Mouse (Mus musculus): ENCODE data around the gene Magt1. TPM values are rescaled to one million over a fixed set of nuclear protein-coding genes. Genes with fewer than 3 reads are reported as not detected.

The Magt1 gene
- total RNA-seq (2023) = 30.1 TPM

GRCm38 (mm10) chrX:106011465-106012159 is at the start of gene Magt1:
Gene Magt1 (minus strand): TSS chrX:106011906.

GRCm38 (mm10) chrX:106026418-106027342 is 15.0 kb upstream of the Magt1 start, which contains the start of gene Atp7a:
Gene Atp7a (plus strand): TSS chrX:106027276.

GRCm38 (mm10) chrX:106015571-106016322 is 4.0 kb upstream of the Magt1 start, which contains the start of gene Cox7b:
Gene Cox7b (plus strand): TSS chrX:106015700.

GRCm38 (mm10) chrX:105928861-105929477 is 82.7 kb downstream of the Magt1 start, which contains the start of gene Atrx:
Gene Atrx (minus strand): TSS chrX:105929403.

Other genes starting within 250 kb of the Magt1 start
- not detected for gene Fgf16, start 247.6 kb downstream of the Magt1 start, total RNA-seq (2023)
- gene Atrx, start 82.5 kb downstream of the Magt1 start, total RNA-seq (2023) = 216 TPM
- gene Cox7b, start 3.8 kb upstream of the Magt1 start, total RNA-seq (2023) = 156 TPM
- 15.3 TPM for gene Atp7a, start 15.4 kb upstream of the Magt1 start, total RNA-seq (2023)
- gene Tlr13, start 131.3 kb upstream of the Magt1 start, total RNA-seq (2023) = 0.35 TPM
- gene Pgk1, start 175.2 kb upstream of the Magt1 start, total RNA-seq (2023) = 83.2 TPM
- gene Taf9b, start 209.3 kb upstream of the Magt1 start, total RNA-seq (2023) = 10.2 TPM
- gene Fnd3c2, start 243.5 kb upstream of the Magt1 start, total RNA-seq (2023) = not detected